Mouse (Mus musculus): ENCODE measurements around the gene Hif3a.

GRCm38 (mm10) chr7:17060782-17061605 lies 1.2 kb downstream of the Hif3a start:
- TF ChIP-seq POLR2A (IDR thresholded peaks at IDR 0.05; ENCODE audit: low read depth, low read length) (no peak), CTCF (conservative IDR thresholded peaks at IDR 0.05 in 1 of 2, IDR thresholded peaks at IDR 0.05 in 1 of 2; ENCODE audit: low read depth in 2 of 2, low read length in 2 of 2) (peak in 1 of 2 experiments; percentile 31; a peak in 2 of 4 replicates), ZMIZ1 (IDR thresholded peaks at IDR 0.05; ENCODE audit: low read depth, low read length) (no peak), USF1 (IDR thresholded peaks at IDR 0.05; ENCODE audit: low read depth, low read length) (no peak), E2F4 (IDR thresholded peaks at IDR 0.05; ENCODE audit: insufficient replicate concordance, low read depth, low read length) (no peak)

All from CH12.LX (cell line).